Mouse (Mus musculus) hindbrain, embryonic 11.5 days (tissue): Measurements from ENCODE around the gene 4930544D05Rik. TPM values are rescaled to one million over a fixed set of nuclear protein-coding genes. Genes with fewer than 3 reads are reported as not detected.

Experiments
- ATAC-seq: fragments of 200-750 bp; cut with Nextera tagmentation; 2 replicates; pipeline ENCODE4 v1.8.0; 2017; ENCODE audit warnings: mild to moderate bottlenecking, moderate TSS enrichment, moderate library complexity; ENCODE audit not compliant: low FRiP score
- DNase-seq: peaks from one replicate; pipeline ENCODE4 v3.0.0-alpha.2; 2015; ENCODE audit warnings: low spot score
- H3K27ac ChIP-seq: fragments of 300-500 bp; sonication (generic); 2 replicates; pipeline ENCODE4 v1.5.1; 2014; ENCODE audit warnings: mild to moderate bottlenecking, low read depth, low read length
- H3K27me3 ChIP-seq: fragments of 300-500 bp; sonication (generic); 2 replicates; pipeline ENCODE4 v1.6.1; 2014; ENCODE audit warnings: mild to moderate bottlenecking, low read length, moderate library complexity, mixed read lengths; ENCODE audit not compliant: control insufficient read depth, insufficient read depth
- H3K36me3 ChIP-seq: fragments of 300-500 bp; sonication (generic); 2 replicates; pipeline ENCODE4 v1.6.1; 2014; ENCODE audit warnings: mild to moderate bottlenecking, low read length, moderate library complexity, mixed read lengths; ENCODE audit not compliant: control insufficient read depth, insufficient read depth
- H3K4me1 ChIP-seq: fragments of 300-500 bp; sonication (generic); replicated peaks from 2 replicates; pipeline ENCODE4 v1.6.1; 2014; ENCODE audit warnings: low read length, mixed read lengths; ENCODE audit not compliant: control insufficient read depth, insufficient read depth
- H3K4me2 ChIP-seq: fragments of 300-500 bp; sonication (generic); replicated peaks from 2 replicates; pipeline ENCODE4 v1.6.1; 2014; ENCODE audit warnings: mild to moderate bottlenecking, low read depth, low read length
- H3K4me3 ChIP-seq: fragments of 300-500 bp; sonication (generic); 2 replicates; pipeline ENCODE4 v1.5.1; 2014; ENCODE audit warnings: low read depth, low read length
- H3K9ac ChIP-seq: fragments of 300-500 bp; sonication (generic); 2 replicates; pipeline ENCODE4 v1.6.1; 2014; ENCODE audit warnings: low read depth, low read length
- H3K9me3 ChIP-seq: fragments of 300-500 bp; sonication (generic); 2 replicates; pipeline ENCODE4 v1.6.1; 2016; ENCODE audit warnings: low read length; ENCODE audit not compliant: control insufficient read depth
- WGBS: fragments of 180-500 bp; shearing (Covaris S2); extraction: QIAGEN DNeasy Blood & Tissue Kit; methylation state at CpG from one replicate; pipeline ENCODE4 v1.1.7; 2014; 5-methylcytosine and 5-hydroxymethylcytosine counted together
- polyA plus RNA-seq: library from polyadenylated mRNA; unstranded; fragments of >200 nt; fragmentation: Nextera tagmentation; extraction: Ambion mirVana; gene quantifications from 2 replicates; pipeline ENCODE4 v1.2.1, GENCODE M21; 2014

The 4930544D05Rik gene
- polyA plus RNA-seq, 1 experiment from 2014 or later: not detected

DNA sequence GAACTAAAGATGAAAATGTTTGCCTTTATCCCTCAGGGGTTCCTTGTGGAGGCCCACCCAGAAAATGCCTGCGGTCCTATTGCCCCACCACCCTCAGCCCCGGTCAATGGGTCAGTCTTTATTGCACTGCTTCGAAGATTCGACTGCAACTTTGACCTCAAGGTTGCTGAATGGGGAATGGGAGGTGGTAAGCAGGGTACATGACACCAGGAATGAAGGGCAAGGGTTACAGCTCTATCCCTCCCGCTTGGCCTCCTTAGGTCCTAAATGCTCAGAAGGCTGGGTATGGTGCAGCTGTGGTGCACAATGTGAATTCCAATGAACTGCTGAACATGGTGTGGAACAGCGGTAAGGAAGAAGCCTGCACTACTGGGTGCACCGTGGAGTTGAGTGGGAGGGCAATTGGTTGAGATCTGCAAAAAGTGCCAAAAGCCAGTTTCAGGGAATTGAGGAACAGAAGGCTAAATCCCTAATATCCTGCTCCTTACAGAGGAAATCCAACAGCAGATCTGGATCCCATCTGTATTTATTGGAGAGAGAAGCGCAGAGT lies 33.6 kb downstream of the 4930544D05Rik start:
- Histone ChIP-seq H3K36me3 (0 out of 2 replicates have a peak, but pooled peaks cover 7% of the 10 kb centered on the region), H3K9me3 (no peaks in the 10 kb centered on the region), H3K4me3 (no peak overlapping the region), H3K4me2 (no peak overlapping the region), H3K27ac (no peak overlapping the region), H3K27me3 (no peaks in the 10 kb centered on the region), H3K9ac (no peak overlapping the region), H3K4me1 (peaks cover 18% of the 10 kb centered on the region)
- ATAC-seq (no peak), DNase-seq (no peak)
- 85% methylated on average over 8 of the region's 8 CpGs for WGBS

DNA sequence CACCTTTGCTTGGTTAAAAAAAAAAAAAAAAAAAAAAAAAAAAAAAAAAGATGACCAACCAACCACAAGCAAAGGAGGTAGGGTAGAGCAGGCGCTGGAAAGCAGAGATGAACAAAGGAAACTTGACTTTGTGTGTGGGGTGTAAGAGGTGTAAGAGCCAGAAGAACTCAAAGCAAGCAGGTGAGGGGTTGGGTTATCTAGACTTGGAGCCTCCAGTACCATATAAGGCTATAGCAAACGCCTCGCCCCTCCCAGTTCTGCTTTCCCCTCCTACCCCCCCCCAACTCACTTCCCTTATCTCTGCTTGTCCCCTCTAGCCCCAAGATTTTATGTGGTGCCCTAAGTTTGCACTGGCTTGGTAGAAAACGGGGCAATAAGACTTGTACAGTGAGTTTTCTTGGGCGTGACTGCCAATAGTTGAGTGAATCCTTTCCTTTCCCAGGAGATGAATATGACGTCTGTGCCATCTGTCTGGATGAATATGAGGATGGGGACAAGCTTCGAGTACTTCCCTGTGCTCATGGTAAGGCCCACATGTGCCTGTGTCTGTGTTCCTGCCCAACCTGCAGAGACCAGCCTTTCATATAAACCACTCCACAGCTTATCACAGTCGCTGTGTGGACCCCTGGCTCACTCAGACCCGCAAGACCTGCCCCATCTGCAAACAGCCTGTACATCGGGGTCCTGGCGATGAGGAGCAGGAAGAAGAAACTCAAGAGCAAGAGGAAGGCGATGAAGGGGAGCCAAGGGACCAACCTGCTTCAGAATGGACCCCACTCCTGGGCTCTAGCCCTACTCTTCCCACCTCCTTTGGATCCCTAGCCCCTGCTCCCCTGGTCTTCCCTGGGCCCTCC lies 34.9 kb downstream of the 4930544D05Rik start:
- H3K4me2 ChIP-seq: no peak overlapping the region
- 82% methylated on average over 12 of the region's 12 CpGs for WGBS
- no peak for ATAC-seq
- no peak overlapping the region for H3K9ac ChIP-seq
- H3K4me3 ChIP-seq: no peak overlapping the region
- peaks cover 17% of the 10 kb centered on the region for H3K4me1 ChIP-seq
- DNase-seq: no peak
- no peak overlapping the region for H3K27ac ChIP-seq
- H3K36me3 ChIP-seq: 0 out of 2 replicates have a peak, but pooled peaks cover 7% of the 10 kb centered on the region
- no peaks in the 10 kb centered on the region for H3K9me3 ChIP-seq
- no peaks in the 10 kb centered on the region for H3K27me3 ChIP-seq

DNA sequence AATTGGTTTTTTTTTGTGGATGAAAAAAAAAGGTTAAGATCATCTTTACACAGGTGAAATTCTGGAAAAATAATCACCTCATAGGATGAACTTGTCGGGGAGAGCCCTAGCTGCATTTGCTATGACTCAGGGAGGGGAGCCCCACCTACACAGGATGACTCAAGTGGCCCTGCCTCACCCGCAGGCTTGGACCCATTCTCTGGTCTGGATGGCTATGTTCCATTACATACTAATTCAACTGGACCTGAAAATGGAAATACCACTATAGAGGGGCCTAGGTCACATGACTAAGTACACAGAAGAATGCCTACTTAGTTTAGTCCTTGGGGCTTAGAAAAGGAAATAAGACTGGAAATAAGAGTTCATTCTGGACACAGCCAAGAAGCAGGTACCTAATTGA lies 35.7 kb downstream of the 4930544D05Rik start:
- Histone ChIP-seq H3K9ac (no peak overlapping the region), H3K27ac (no peak overlapping the region), H3K36me3 (0 out of 2 replicates have a peak, but pooled peaks cover 7% of the 10 kb centered on the region), H3K27me3 (no peaks in the 10 kb centered on the region), H3K4me1 (peaks cover 12% of the 10 kb centered on the region), H3K4me3 (no peak overlapping the region), H3K9me3 (no peaks in the 10 kb centered on the region), H3K4me2 (no peak overlapping the region)
- ATAC-seq: no peak
- no peak for DNase-seq
- WGBS: 77% methylated on average over 2 of the region's 2 CpGs

DNA sequence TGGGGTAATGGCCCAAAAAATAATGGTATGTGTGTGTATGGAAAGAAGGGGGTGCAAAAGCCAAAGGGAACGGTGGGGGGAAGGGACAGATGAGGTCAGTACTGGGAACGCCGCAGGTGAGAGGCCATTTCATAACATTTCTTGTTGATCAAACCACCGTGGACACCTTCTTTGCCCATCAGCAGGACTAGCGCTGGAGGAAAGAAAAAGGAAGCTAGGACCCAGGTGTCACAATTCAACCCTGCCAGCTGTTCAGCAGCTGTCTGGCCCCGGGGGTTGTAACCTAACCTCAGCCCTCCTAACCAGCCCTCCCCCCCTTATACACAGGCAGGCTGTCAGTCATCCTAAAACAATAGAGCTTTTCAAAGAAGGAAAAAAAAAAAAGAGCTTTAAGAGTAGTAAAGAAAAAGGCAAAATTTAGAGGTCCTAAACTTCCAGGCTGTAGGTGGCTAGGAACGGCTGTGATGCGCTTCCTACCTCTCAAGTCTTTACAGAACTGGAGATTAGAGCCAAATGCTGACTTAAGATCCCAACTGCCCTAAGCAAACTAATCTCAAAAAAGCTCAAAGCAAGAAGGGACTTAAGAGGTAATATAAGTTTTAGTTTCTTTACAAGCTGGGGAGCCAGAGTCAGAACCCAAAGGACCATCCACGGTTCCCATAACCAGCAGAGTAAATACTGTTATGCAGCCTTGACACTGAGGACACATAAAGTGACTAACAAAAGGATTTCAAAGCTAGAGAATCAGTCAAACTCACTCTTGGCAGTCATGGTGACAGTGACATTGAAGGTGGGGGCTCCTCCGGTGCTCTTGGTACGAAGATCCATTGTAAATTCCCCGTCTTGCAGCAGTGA lies 36.6 kb downstream of the 4930544D05Rik start:
- Histone ChIP-seq H3K9ac (no peak overlapping the region), H3K4me3 (peak overlapping the region; percentile 99), H3K27ac (no peak overlapping the region), H3K4me2 (peak overlapping the region; percentile 84), H3K27me3 (no peaks in the 10 kb centered on the region), H3K9me3 (no peaks in the 10 kb centered on the region), H3K36me3 (0 out of 2 replicates have a peak, but pooled peaks cover 7% of the 10 kb centered on the region), H3K4me1 (peaks cover 17% of the 10 kb centered on the region)
- ATAC-seq (no peak), DNase-seq (peak; percentile 31)
- 68% methylated on average over 12 of the region's 12 CpGs for WGBS

DNA sequence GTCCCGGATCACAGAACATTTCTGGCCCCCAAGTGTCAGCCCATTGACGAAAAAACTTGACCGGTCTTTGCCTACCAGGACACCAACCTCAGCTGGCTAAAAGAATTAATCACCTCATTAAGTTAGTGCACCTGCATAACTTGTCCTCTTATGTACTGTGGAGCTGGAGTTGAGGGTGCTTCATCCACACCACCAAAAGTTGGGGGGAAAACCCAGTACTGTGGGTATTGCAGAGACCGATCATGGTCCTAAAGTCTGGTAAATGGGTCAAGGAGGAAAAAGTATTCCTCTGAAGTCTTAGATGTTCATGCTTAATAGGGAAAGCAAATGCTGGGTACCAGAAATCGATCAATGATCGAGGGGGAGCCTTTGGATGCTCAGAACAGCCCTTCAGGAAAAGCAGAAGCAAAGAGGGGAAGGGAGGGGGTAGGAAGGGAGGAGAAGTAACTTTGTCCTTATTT lies 37.3 kb downstream of the 4930544D05Rik start:
- Histone ChIP-seq H3K4me2 (peak overlapping the region; percentile 84), H3K27me3 (no peaks in the 10 kb centered on the region), H3K27ac (no peak overlapping the region), H3K9me3 (no peaks in the 10 kb centered on the region), H3K4me3 (peak overlapping the region; percentile 99), H3K4me1 (peaks cover 17% of the 10 kb centered on the region), H3K9ac (peak overlapping the region; percentile 97), H3K36me3 (0 out of 2 replicates have a peak, but pooled peaks cover 7% of the 10 kb centered on the region)
- 63% methylated on average over 6 of the region's 6 CpGs for WGBS
- DNase-seq (no peak), ATAC-seq (no peak)

DNA sequence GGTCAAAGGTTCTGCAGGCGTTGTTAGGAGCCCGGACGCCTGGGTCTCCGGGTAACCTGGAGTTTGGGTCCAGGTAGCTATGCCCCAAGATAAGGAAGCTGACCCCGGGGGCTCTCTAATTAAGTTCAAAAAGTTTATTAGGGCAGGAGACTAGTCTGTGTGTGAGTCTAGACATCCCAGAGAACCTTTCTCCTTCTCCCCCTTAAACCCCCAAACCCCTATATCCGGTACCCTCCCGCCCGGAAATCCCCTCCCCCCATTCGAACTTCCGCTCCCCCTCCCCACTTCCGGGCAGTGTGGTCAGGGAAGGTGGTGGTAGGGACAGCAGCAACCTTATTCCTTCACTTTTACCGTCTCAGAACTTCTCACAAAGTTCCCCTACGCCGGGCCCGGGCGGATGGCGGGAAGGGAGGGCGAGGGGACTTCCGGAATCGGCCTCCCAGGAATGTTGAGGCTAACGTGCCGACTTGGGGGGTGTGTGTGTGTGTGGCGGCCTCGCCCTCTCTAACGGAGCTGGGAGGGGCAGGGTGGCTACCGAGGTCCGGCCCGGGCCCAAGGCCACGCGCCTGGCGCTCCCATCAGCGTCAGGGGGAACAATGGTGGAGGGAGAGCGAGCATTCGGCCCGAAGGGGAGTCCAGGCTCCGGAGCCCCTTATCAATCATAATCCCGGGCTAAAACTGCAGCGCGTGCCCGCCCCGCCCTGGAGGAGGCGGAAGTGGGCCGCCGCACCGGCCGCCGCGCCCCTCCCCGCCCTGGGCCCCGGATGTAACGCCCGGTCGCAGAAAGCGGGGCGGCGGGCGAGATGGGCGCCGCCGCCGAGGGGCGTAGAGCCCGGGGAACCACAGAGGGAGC lies 37.9 kb downstream of the 4930544D05Rik start:
- peak; percentile 82 for DNase-seq
- H3K9ac ChIP-seq: peak overlapping the region; percentile 97
- H3K4me3 ChIP-seq: peak overlapping the region; percentile 99
- peak overlapping the region; percentile 84 for H3K4me2 ChIP-seq
- H3K36me3 ChIP-seq: 0 out of 2 replicates have a peak, but pooled peaks cover 7% of the 10 kb centered on the region
- ATAC-seq: peak; percentile 65
- no peaks in the 10 kb centered on the region for H3K27me3 ChIP-seq
- H3K9me3 ChIP-seq: no peaks in the 10 kb centered on the region
- peak overlapping the region; percentile 96 for H3K27ac ChIP-seq
- under 1% methylated on average over 57 of the region's 63 CpGs for WGBS
- H3K4me1 ChIP-seq: peaks cover 13% of the 10 kb centered on the region; the same call in 1 of the 2 replicates

DNA sequence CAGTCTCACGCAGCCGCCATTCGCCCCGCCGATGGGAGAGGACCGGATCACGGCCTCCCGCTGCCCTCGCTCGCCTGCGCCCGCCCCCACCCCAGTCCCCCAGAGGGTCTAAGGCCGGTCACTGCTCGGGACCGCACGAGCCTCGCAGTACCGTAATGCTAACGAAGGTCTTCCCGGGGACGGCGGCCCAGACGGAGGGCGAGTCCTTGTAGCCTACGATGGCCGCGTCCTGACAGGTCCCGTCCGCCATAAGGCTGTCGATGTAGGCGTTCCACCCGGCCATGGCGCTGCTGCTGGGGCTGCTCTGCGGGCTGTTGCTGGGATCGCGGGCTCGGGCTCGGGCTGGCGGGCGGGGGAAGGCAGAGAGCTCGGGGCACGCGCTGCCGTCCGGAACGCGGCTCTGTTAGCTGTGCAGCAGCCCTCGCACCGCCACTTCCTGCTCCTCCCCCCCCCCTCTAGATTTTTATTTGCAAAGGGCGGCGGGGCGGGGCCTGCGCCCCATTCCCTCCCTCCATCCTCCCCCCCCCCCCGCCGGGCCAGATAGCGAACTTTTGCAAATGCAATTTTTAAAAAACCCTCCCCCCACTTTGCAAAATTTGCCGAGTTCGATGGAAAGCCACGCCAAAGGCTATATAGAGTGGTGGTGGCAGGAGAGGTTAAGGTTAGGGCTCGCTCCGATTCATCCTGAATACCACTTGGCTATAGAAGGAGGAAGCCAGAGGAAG lies 38.7 kb downstream of the 4930544D05Rik start, which contains the start of gene Pfn1:
Pfn1 (minus strand) TSS at position 447 of the 725 bp plus-strand sequence.
- no peaks in the 10 kb centered on the region for H3K9me3 ChIP-seq
- H3K36me3 ChIP-seq: 0 out of 2 replicates have a peak, but pooled peaks cover 5% of the 10 kb centered on the region
- peak within 1 kb of the TSS; percentile 84 for H3K4me2 ChIP-seq
- H3K9ac ChIP-seq: peak within 1 kb of the TSS; percentile 97
- no peaks in the 10 kb centered on the region for H3K27me3 ChIP-seq
- peak within 1 kb of the TSS; percentile 99 for H3K4me3 ChIP-seq
- ATAC-seq: peak; percentile 46
- WGBS: under 1% methylated on average over 54 of the region's 61 CpGs
- DNase-seq: peak; percentile 82
- peak within 1 kb of the TSS; percentile 96 for H3K27ac ChIP-seq
- 0 out of 2 replicates have a peak, but pooled peaks cover 12% of the 10 kb centered on the region for H3K4me1 ChIP-seq
